Mouse (Mus musculus): ENCODE data around the gene BC051665. TPM values are rescaled to one million over a fixed set of nuclear protein-coding genes. Genes with fewer than 3 reads are reported as not detected.

Gene BC051665
- polyA plus RNA-seq, 1 experiment from 2014 or later = not detected

DNA sequence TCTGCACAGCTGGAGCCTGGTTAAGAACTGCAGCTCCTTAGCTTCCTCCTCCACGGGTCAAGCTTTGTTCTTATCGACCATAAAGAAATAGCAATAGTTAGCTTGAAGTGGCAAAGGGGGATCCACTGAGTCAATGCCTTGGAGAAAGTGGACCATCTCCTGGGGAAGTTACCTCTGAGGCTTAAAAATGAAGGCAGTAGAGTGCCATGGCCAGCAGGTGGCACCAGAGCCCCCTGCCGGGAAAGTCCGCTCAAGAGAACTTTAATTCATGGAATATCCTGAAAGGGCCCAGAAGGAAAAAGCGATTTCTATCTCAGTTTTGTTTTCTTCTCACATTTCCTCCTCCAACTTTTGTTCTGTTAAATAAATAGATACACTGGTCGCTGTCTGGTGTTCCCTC is 27.0 kb downstream of the BC051665 start:
- WGBS = 35% methylated on average over 6 of the region's 6 CpGs
- Histone ChIP-seq H3K4me1 (replicated peaks; ENCODE audit: control insufficient read depth, insufficient read depth, low read length) (no peaks in the 10 kb centered on the region), H3K9me3 (ENCODE audit: control insufficient read depth) (no peaks in the 10 kb centered on the region), H3K9ac (ENCODE audit: low read depth, low read length) (no peak overlapping the region), H3K4me3 (ENCODE audit: low read depth, low read length) (no peak overlapping the region), H3K27ac (ENCODE audit: low read depth, low read length) (no peak overlapping the region), H3K27me3 (replicated peaks; ENCODE audit: control insufficient read depth, insufficient read depth, low read length) (no peaks in the 10 kb centered on the region), H3K36me3 (ENCODE audit: control insufficient read depth, insufficient read depth) (peaks cover 6% of the 10 kb centered on the region; the same call in 1 of the 2 replicates), H3K4me2 (replicated peaks; ENCODE audit: low read depth) (no peak overlapping the region)
- no peak for ATAC-seq
- TF ChIP-seq CTCF (IDR thresholded peaks at IDR 0.05; ENCODE audit: low read depth) = peak; percentile 89

DNA sequence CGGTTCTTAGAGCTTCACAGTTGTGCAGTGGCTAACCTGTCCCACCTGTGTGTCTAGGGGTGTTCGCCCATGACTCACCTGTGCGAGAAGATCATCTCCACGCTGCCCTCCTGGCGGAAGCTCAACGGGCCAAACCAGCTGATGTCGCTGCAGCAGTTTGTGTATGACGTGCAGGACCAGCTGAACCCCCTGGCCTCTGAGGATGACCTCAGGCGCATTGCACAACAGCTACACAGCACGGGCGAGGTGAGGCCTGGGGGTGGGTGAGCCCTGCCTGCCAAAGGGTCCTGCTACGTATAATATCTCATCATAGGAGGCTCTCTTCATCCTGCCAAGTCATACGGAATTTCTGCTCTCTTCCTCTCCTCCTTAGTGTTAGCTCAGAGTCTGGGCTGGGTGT is 28.9 kb downstream of the BC051665 start:
- Histone ChIP-seq H3K9me3 (ENCODE audit: control insufficient read depth) (no peaks in the 10 kb centered on the region), H3K4me1 (replicated peaks; ENCODE audit: control insufficient read depth, insufficient read depth, low read length) (no peaks in the 10 kb centered on the region), H3K27me3 (replicated peaks; ENCODE audit: control insufficient read depth, insufficient read depth, low read length) (no peaks in the 10 kb centered on the region), H3K9ac (ENCODE audit: low read depth, low read length) (no peak overlapping the region), H3K36me3 (ENCODE audit: control insufficient read depth, insufficient read depth) (peaks cover 6% of the 10 kb centered on the region; the same call in 1 of the 2 replicates), H3K4me2 (replicated peaks; ENCODE audit: low read depth) (no peak overlapping the region), H3K4me3 (ENCODE audit: low read depth, low read length) (no peak overlapping the region), H3K27ac (ENCODE audit: low read depth, low read length) (no peak overlapping the region)
- no peak for TF ChIP-seq CTCF (IDR thresholded peaks at IDR 0.05; ENCODE audit: low read depth)
- ATAC-seq = no peak
- 79% methylated on average over 13 of the region's 13 CpGs for WGBS

DNA sequence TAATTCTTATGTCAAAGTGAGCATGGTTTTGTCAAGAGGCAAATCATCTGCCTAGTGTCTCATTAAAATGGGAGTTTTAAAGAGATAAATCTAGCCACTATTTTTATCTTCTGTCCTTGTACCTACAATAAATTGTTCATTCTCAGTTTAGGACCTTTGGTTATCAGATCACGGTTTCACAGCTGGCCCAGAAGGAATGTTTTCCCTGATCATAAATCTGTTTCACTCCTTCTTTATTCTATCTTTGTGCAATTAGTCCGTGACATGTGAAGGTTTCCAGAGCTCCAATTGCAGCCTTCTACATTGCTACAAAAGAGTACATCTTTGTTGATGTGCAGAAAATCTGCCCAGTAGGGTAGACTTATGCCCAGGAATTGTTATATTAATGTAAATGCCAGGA is 30.9 kb downstream of the BC051665 start:
- 27% methylated on average over 2 of the region's 2 CpGs for WGBS
- no peaks in the 10 kb centered on the region for H3K4me1 ChIP-seq (replicated peaks; ENCODE audit: control insufficient read depth, insufficient read depth, low read length)
- no peak for TF ChIP-seq CTCF (IDR thresholded peaks at IDR 0.05; ENCODE audit: low read depth)
- ATAC-seq = no peak
- no peak overlapping the region for H3K9ac ChIP-seq (ENCODE audit: low read depth, low read length)
- no peak overlapping the region for H3K27ac ChIP-seq (ENCODE audit: low read depth, low read length)
- H3K9me3 ChIP-seq (ENCODE audit: control insufficient read depth) = no peaks in the 10 kb centered on the region
- no peak overlapping the region for H3K4me2 ChIP-seq (replicated peaks; ENCODE audit: low read depth)
- no peaks in the 10 kb centered on the region for H3K27me3 ChIP-seq (replicated peaks; ENCODE audit: control insufficient read depth, insufficient read depth, low read length)
- peaks cover 4% of the 10 kb centered on the region; the same call in 1 of the 2 replicates for H3K36me3 ChIP-seq (ENCODE audit: control insufficient read depth, insufficient read depth)
- H3K4me3 ChIP-seq (ENCODE audit: low read depth, low read length) = no peak overlapping the region

DNA sequence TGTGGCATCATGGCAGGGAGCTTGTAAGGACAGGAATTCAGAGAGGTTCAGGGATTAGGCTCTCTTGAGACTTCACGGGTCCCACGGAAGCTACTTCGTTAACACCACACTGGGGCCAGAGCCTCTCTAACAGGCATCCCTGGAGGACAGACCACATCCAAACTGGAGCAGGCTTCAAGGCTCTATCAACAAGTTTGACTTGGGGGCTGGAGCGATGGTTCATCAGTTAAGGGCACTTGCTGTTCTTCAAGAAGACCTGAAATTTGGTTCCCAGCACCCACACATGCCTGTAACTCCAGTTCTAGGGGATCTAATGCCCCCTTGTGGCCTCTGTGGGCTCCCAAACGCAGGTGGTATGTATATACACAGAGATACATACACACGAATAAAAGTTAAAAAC is 32.9 kb downstream of the BC051665 start:
- Histone ChIP-seq H3K9me3 (ENCODE audit: control insufficient read depth) (no peaks in the 10 kb centered on the region), H3K36me3 (ENCODE audit: control insufficient read depth, insufficient read depth) (peaks cover 4% of the 10 kb centered on the region; the same call in 1 of the 2 replicates), H3K27ac (ENCODE audit: low read depth, low read length) (no peak overlapping the region), H3K27me3 (replicated peaks; ENCODE audit: control insufficient read depth, insufficient read depth, low read length) (no peaks in the 10 kb centered on the region), H3K9ac (ENCODE audit: low read depth, low read length) (no peak overlapping the region), H3K4me2 (replicated peaks; ENCODE audit: low read depth) (no peak overlapping the region), H3K4me3 (ENCODE audit: low read depth, low read length) (no peak overlapping the region), H3K4me1 (replicated peaks; ENCODE audit: control insufficient read depth, insufficient read depth, low read length) (no peaks in the 10 kb centered on the region)
- TF ChIP-seq CTCF (IDR thresholded peaks at IDR 0.05; ENCODE audit: low read depth) = no peak
- 96% methylated on average over 6 of the region's 6 CpGs for WGBS
- no peak for ATAC-seq

DNA sequence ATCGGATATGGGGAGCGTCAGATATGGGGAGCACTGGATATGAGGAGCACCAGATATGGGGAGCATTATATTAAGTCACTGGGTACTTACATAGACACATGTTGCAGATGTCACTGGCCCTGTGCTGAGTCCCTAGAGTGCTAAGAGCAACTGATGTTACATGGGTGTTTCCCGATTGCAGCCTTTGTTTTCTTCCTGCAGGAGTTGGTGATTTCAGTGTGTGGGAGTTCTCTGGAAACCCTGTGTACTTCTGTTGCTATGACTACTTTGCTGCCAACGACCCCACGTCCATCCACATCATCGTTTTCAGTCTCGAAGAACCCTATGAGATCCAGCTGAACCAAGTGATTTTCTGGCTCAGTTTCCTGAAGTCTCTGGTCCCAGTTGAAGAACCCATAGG is 35.2 kb downstream of the BC051665 start:
- H3K27ac ChIP-seq (ENCODE audit: low read depth, low read length) = no peak overlapping the region
- H3K9ac ChIP-seq (ENCODE audit: low read depth, low read length) = no peak overlapping the region
- no peaks in the 10 kb centered on the region for H3K27me3 ChIP-seq (replicated peaks; ENCODE audit: control insufficient read depth, insufficient read depth, low read length)
- H3K4me1 ChIP-seq (replicated peaks; ENCODE audit: control insufficient read depth, insufficient read depth, low read length) = no peaks in the 10 kb centered on the region
- no peak overlapping the region for H3K4me3 ChIP-seq (ENCODE audit: low read depth, low read length)
- peaks cover 4% of the 10 kb centered on the region; the same call in 1 of the 2 replicates for H3K36me3 ChIP-seq (ENCODE audit: control insufficient read depth, insufficient read depth)
- no peak for ATAC-seq
- WGBS = 84% methylated on average over 7 of the region's 7 CpGs
- TF ChIP-seq CTCF (IDR thresholded peaks at IDR 0.05; ENCODE audit: low read depth) = no peak
- H3K9me3 ChIP-seq (ENCODE audit: control insufficient read depth) = no peaks in the 10 kb centered on the region
- H3K4me2 ChIP-seq (replicated peaks; ENCODE audit: low read depth) = no peak overlapping the region

DNA sequence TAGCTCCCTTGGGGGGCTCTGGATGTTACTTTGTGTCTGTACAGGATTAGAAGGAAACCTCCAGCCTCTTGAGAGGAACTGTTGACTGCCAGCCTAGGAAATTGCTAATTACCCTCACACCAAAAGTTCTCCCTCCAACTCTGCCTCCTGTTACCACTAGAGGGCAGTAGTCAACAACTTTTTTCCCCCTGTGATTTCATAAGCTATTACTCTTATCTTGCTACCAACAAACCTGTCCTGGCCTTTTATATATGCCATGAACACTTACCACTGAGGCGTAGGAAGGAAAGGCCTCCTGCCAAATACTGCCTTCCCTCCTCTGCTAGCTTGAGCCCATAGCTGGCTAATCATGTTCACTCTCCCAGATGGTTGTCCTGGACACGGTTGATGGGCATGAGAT is 37.6 kb downstream of the BC051665 start:
- no peak overlapping the region for H3K4me3 ChIP-seq (ENCODE audit: low read depth, low read length)
- ATAC-seq = 0 out of 2 replicates have a peak, but pooled peaks have one; percentile 27
- no peaks in the 10 kb centered on the region for H3K9me3 ChIP-seq (ENCODE audit: control insufficient read depth)
- H3K36me3 ChIP-seq (ENCODE audit: control insufficient read depth, insufficient read depth) = peaks cover 4% of the 10 kb centered on the region; the same call in 1 of the 2 replicates
- H3K4me1 ChIP-seq (replicated peaks; ENCODE audit: control insufficient read depth, insufficient read depth, low read length) = no peaks in the 10 kb centered on the region
- no peak overlapping the region for H3K27ac ChIP-seq (ENCODE audit: low read depth, low read length)
- no peak overlapping the region for H3K9ac ChIP-seq (ENCODE audit: low read depth, low read length)
- WGBS = 89% methylated on average over 2 of the region's 2 CpGs
- no peaks in the 10 kb centered on the region for H3K27me3 ChIP-seq (replicated peaks; ENCODE audit: control insufficient read depth, insufficient read depth, low read length)
- no peak overlapping the region for H3K4me2 ChIP-seq (replicated peaks; ENCODE audit: low read depth)
- peak; percentile 74 for TF ChIP-seq CTCF (IDR thresholded peaks at IDR 0.05; ENCODE audit: low read depth)

DNA sequence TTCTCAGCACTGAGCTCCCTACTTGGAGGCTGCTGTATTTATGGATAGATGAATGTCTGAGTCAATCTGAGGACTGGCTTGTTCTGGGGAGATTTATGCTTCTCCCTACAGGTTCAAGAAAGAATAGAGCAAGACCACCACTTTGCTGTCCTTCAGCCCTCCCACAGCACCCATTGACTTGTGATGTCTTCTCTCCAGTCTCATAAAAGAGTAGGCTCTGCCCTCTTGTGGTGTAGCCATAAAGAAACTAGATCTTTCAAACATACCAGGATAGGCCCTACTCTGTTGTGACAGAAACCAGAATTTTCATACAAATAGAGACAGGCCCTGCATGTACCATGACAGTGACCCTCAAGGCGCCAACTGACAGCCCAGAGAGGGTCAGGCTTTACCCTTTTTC is 39.0 kb downstream of the BC051665 start:
- ATAC-seq = no peak
- Histone ChIP-seq H3K27me3 (replicated peaks; ENCODE audit: control insufficient read depth, insufficient read depth, low read length) (no peaks in the 10 kb centered on the region), H3K4me3 (ENCODE audit: low read depth, low read length) (no peak overlapping the region), H3K4me2 (replicated peaks; ENCODE audit: low read depth) (no peak overlapping the region), H3K9ac (ENCODE audit: low read depth, low read length) (no peak overlapping the region), H3K36me3 (ENCODE audit: control insufficient read depth, insufficient read depth) (peaks cover 4% of the 10 kb centered on the region; the same call in 1 of the 2 replicates), H3K27ac (ENCODE audit: low read depth, low read length) (no peak overlapping the region), H3K9me3 (ENCODE audit: control insufficient read depth) (no peaks in the 10 kb centered on the region), H3K4me1 (replicated peaks; ENCODE audit: control insufficient read depth, insufficient read depth, low read length) (no peaks in the 10 kb centered on the region)
- WGBS = 93% methylated on average over 1 of the region's 1 CpGs
- TF ChIP-seq CTCF (IDR thresholded peaks at IDR 0.05; ENCODE audit: low read depth) = no peak

Measured in intestine, postnatal 0 days (tissue).